Mouse (Mus musculus): ENCODE measurements around the gene Arhgap22. TPM values are rescaled to one million over a fixed set of nuclear protein-coding genes. Genes with fewer than 3 reads are reported as not detected.

The Arhgap22 gene
- total and polyA plus RNA-seq, 3 experiments: 0.17 to 0.39 (median 0.29) TPM

GRCm38 (mm10) chr14:33313624-33314023, 99.8 kb downstream of the Arhgap22 start (continued):
- TF ChIP-seq UBTF (IDR thresholded peaks at IDR 0.05; ENCODE audit: low read depth, low read length) (no peak), ZC3H11A (IDR thresholded peaks at IDR 0.05; ENCODE audit: low read depth, low read length) (peak; percentile 33; the same call in 1 of the 2 replicates), SMC3 (IDR thresholded peaks at IDR 0.05; ENCODE audit: low read depth, low read length) (peak; percentile 90), ELF1 (IDR thresholded peaks at IDR 0.05; ENCODE audit: low read depth, low read length) (no peak), EP300 (IDR thresholded peaks at IDR 0.05; ENCODE audit: low read length) (no peak), TBP (conservative IDR thresholded peaks at IDR 0.05; ENCODE audit: low read depth, low read length) (no peak), USF2 (conservative IDR thresholded peaks at IDR 0.05; ENCODE audit: low read depth, low read length) (no peak), SIN3A (IDR thresholded peaks at IDR 0.05; ENCODE audit: low read length) (no peak), MAX (IDR thresholded peaks at IDR 0.05; ENCODE audit: low read length) (no peak)

DNA sequence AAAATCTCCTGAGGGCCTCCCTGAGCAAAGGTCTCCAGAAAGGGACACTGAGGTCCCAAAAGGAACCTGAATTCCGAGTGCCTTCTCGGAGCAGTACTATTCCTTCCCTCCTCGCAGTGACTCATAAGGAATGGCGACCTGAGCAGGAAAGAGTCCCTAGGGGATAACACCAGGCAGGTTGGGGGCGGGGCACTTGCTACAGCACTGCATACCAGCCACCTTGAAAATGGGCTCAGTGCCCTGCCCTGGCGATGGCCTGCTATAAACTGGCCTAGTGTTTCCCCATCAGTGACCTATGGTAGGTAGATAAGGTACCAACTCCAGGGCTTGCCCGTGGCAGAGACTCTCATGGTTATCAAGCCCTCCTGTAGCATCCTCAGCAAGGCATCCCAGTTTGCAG, 100.3 kb downstream of the Arhgap22 start:
- in situ Hi-C loops (cut with MboI; ENCODE audit: low pct_ligation_motif_present, low pct_unique_long_range_greater_than_20kb, low sequenced_read_pairs) (no loop called here), dilution Hi-C loops (cut with MboI; ENCODE audit: extremely low pct_ligation_motif_present, extremely low pct_unique_long_range_greater_than_20kb, low sequenced_read_pairs) (no loop called here)
- Histone ChIP-seq H3K36me3 (replicated peaks in 1 of 2; ENCODE audit: control insufficient read depth in 1 of 2, insufficient read depth in 1 of 2, low read length in 1 of 2) (no peaks in the 10 kb centered on the region), H3K27me3 (replicated peaks) (peaks cover 44% of the 10 kb centered on the region), H3K4me3 (replicated peaks in 1 of 3; ENCODE audit: low read depth in 2 of 3, low read length in 2 of 3, poor library complexity in 1 of 3) (no peak overlapping the region), H3K4me1 (ENCODE audit: control insufficient read depth in 1 of 2, insufficient read depth in 2 of 2) (peaks cover 9 to 11% of the 10 kb centered on the region in 2 experiments; a peak in 2 of 4 replicates), H3K27ac (ENCODE audit: insufficient read depth, low read depth) (no peak overlapping the region), H3K79me2 (replicated peaks; ENCODE audit: control insufficient read depth, extremely low read depth, insufficient read depth, poor library complexity, severe bottlenecking) (no peaks in the 10 kb centered on the region), H3K4me2 (ENCODE audit: insufficient read depth, low read depth, poor library complexity, severe bottlenecking) (no peak overlapping the region), H3K9ac (ENCODE audit: insufficient read depth, low read depth) (no peak overlapping the region), H3K9me3 (replicated peaks; ENCODE audit: low read length) (no peaks in the 10 kb centered on the region)
- TF ChIP-seq SIN3A (IDR thresholded peaks at IDR 0.05; ENCODE audit: low read length) (no peak), USF1 (IDR thresholded peaks at IDR 0.05; ENCODE audit: low read depth, low read length) (no peak), UBTF (IDR thresholded peaks at IDR 0.05; ENCODE audit: low read depth, low read length) (no peak), MAX (IDR thresholded peaks at IDR 0.05; ENCODE audit: low read length) (no peak), HCFC1 (IDR thresholded peaks at IDR 0.05; ENCODE audit: low read depth, low read length) (no peak), BHLHE40 (IDR thresholded peaks at IDR 0.05; ENCODE audit: low read depth, low read length) (no peak)
- no peak for DNase-seq (ENCODE audit: extremely low read depth)

- H3K9ac ChIP-seq (ENCODE audit: insufficient read depth, low read depth): no peak overlapping the region
- no peaks in the 10 kb centered on the region for H3K79me2 ChIP-seq (replicated peaks; ENCODE audit: control insufficient read depth, extremely low read depth, insufficient read depth, poor library complexity, severe bottlenecking)
- H3K27ac ChIP-seq (ENCODE audit: insufficient read depth, low read depth): no peak overlapping the region
- dilution Hi-C loops (cut with MboI; ENCODE audit: extremely low pct_ligation_motif_present, extremely low pct_unique_long_range_greater_than_20kb, low sequenced_read_pairs): no loop called here
- no peak overlapping the region for H3K4me3 ChIP-seq (replicated peaks in 1 of 3; ENCODE audit: low read depth in 2 of 3, low read length in 2 of 3, poor library complexity in 1 of 3)
- peaks cover 8% of the 10 kb centered on the region for H3K9me3 ChIP-seq (replicated peaks; ENCODE audit: low read length)
- no peak overlapping the region for H3K4me2 ChIP-seq (ENCODE audit: insufficient read depth, low read depth, poor library complexity, severe bottlenecking)
- H3K4me1 ChIP-seq (ENCODE audit: control insufficient read depth in 1 of 2, insufficient read depth in 2 of 2): peaks cover 5 to 10% of the 10 kb centered on the region in 2 experiments; a peak in 2 of 4 replicates
- no peak for TF ChIP-seq JUN (IDR thresholded peaks at IDR 0.05; ENCODE audit: insufficient read depth, low read depth, low read length)
- TF ChIP-seq UBTF (IDR thresholded peaks at IDR 0.05; ENCODE audit: low read depth, low read length): no peak
- no peak for TF ChIP-seq TCF12 (IDR thresholded peaks at IDR 0.05; ENCODE audit: low read depth, low read length)
- TF ChIP-seq MAX (IDR thresholded peaks at IDR 0.05; ENCODE audit: low read length): no peak
- TF ChIP-seq BHLHE40 (IDR thresholded peaks at IDR 0.05; ENCODE audit: low read depth, low read length): no peak
- no peak for TF ChIP-seq USF2 (conservative IDR thresholded peaks at IDR 0.05; ENCODE audit: low read depth, low read length)
- no peak for TF ChIP-seq E2F4 (IDR thresholded peaks at IDR 0.05; ENCODE audit: insufficient replicate concordance, low read depth, low read length)
- no peak for TF ChIP-seq PAX5 (IDR thresholded peaks at IDR 0.05; ENCODE audit: low read length)
- TF ChIP-seq ZMIZ1 (IDR thresholded peaks at IDR 0.05; ENCODE audit: low read depth, low read length): no peak
- TF ChIP-seq ELF1 (IDR thresholded peaks at IDR 0.05; ENCODE audit: low read depth, low read length): no peak
- in situ Hi-C loops (cut with MboI; ENCODE audit: low pct_ligation_motif_present, low pct_unique_long_range_greater_than_20kb, low sequenced_read_pairs): no loop called here
- peaks cover 45% of the 10 kb centered on the region for H3K27me3 ChIP-seq (replicated peaks)
- DNase-seq (ENCODE audit: extremely low read depth): no peak
- H3K36me3 ChIP-seq (replicated peaks in 1 of 2; ENCODE audit: control insufficient read depth in 1 of 2, insufficient read depth in 1 of 2, low read length in 1 of 2): no peaks in the 10 kb centered on the region
These were observed 101.3 kb downstream of the Arhgap22 start for GRCm38 (mm10) chr14:33315111-33315510.

Data from CH12.LX (cell line).